ENCODE assay signal across 12 mouse cellular contexts in genomic region chr6:49003381-49003780, GRCm38 (mm10). TPM values are rescaled to one million over a fixed set of nuclear protein-coding genes. Genes with fewer than 3 reads are reported as not detected.
DNase-seq lines count a peak whose midpoint lies in the region; ATAC-seq and TF ChIP-seq lines count a peak whose summit lies in the region.
"Had no signal": no experiment of that assay in that cellular context is flagged by ENCODE, and none has a peak within 500 bp of the region (broad histone marks: within the 10 kb centered on the region; RNA-seq: fewer than 3 reads in every experiment).

No protein-coding gene starts in this region.

- no peak overlapping the region for H3K4me2 ChIP-seq in embryonic facial prominence, embryonic 11.5 days (ENCODE audit: low read depth, low read length)
- no peak overlapping the region for H3K4me2 ChIP-seq in CH12.LX (ENCODE audit: insufficient read depth, low read depth, poor library complexity, severe bottlenecking)
- H3K4me2 ChIP-seq: liver, embryonic 13.5 days had no signal

- TF ChIP-seq RAD21 in CH12.LX (IDR thresholded peaks at IDR 0.05; ENCODE audit: low read depth, low read length) = no peak; the same call in none of the 2 replicates

- H3K9me3 ChIP-seq in embryonic facial prominence, embryonic 11.5 days (replicated peaks; ENCODE audit: control insufficient read depth, low read length) = no peaks in the 10 kb centered on the region
- H3K9me3 ChIP-seq in embryonic facial prominence, embryonic 10.5 days = no peaks in the 10 kb centered on the region
- H3K9me3 ChIP-seq in CH12.LX (replicated peaks; ENCODE audit: low read length) = no peaks in the 10 kb centered on the region
- H3K9me3 ChIP-seq: liver, embryonic 13.5 days had no signal

- in situ Hi-C loops in CH12.LX (cut with MboI; ENCODE audit: low pct_ligation_motif_present, low pct_unique_long_range_greater_than_20kb, low sequenced_read_pairs) = loop anchor here (10.0 kb wide), 1 partner anchor 391 kb away; the partner anchor contains the start of gene Stk31

- H3K36me3 ChIP-seq in embryonic facial prominence, embryonic 11.5 days (replicated peaks; ENCODE audit: control insufficient read depth, insufficient read depth, low read depth, low read length) = no peaks in the 10 kb centered on the region
- H3K36me3 ChIP-seq in embryonic facial prominence, embryonic 10.5 days (replicated peaks) = no peaks in the 10 kb centered on the region
- no peaks in the 10 kb centered on the region for H3K36me3 ChIP-seq in CH12.LX (replicated peaks in 1 of 2; ENCODE audit: control insufficient read depth in 1 of 2, insufficient read depth in 1 of 2, low read length in 1 of 2)
- H3K36me3 ChIP-seq: liver, embryonic 13.5 days had no signal

- intact Hi-C loops in left cerebral cortex, postnatal 10 days (cut with DNase I) = no loop called here

- dilution Hi-C loops in CH12.LX (cut with MboI; ENCODE audit: extremely low pct_ligation_motif_present, extremely low pct_unique_long_range_greater_than_20kb, low sequenced_read_pairs) = no loop called here

- no peaks in the 10 kb centered on the region for H3K79me2 ChIP-seq in CH12.LX (replicated peaks; ENCODE audit: control insufficient read depth, extremely low read depth, insufficient read depth, poor library complexity, severe bottlenecking)

- H3K27me3 ChIP-seq in embryonic facial prominence, embryonic 11.5 days (ENCODE audit: control insufficient read depth, insufficient read depth, low read length) = no peaks in the 10 kb centered on the region
- H3K27me3 ChIP-seq in embryonic facial prominence, embryonic 10.5 days (replicated peaks; ENCODE audit: low read depth, poor library complexity, severe bottlenecking) = no peaks in the 10 kb centered on the region
- H3K27me3 ChIP-seq in CH12.LX (replicated peaks) = no peaks in the 10 kb centered on the region
- H3K27me3 ChIP-seq: liver, embryonic 13.5 days had no signal

- no peak for TF ChIP-seq EP300 in CH12.LX (IDR thresholded peaks at IDR 0.05; ENCODE audit: low read length)

- H3K27ac ChIP-seq in embryonic facial prominence, embryonic 11.5 days (replicated peaks; ENCODE audit: low read depth, low read length) = no peak overlapping the region
- H3K27ac ChIP-seq in embryonic facial prominence, embryonic 10.5 days (replicated peaks) = no peak overlapping the region
- no peak overlapping the region for H3K27ac ChIP-seq in CH12.LX (ENCODE audit: insufficient read depth, low read depth)
- H3K27ac ChIP-seq: liver, embryonic 13.5 days had no signal

- 51% methylated on average over 4 of the region's 4 CpGs for WGBS in embryonic facial prominence, embryonic 11.5 days
- WGBS in embryonic facial prominence, embryonic 10.5 days = 53% methylated on average over 4 of the region's 4 CpGs

- TF ChIP-seq POLR2A in CH12.LX (IDR thresholded peaks at IDR 0.05; ENCODE audit: low read depth, low read length) = no peak

- TF ChIP-seq CTCF in CH12.LX (conservative IDR thresholded peaks at IDR 0.05 in 1 of 2, IDR thresholded peaks at IDR 0.05 in 1 of 2; ENCODE audit: low read depth in 2 of 2, low read length in 2 of 2) = peak in 1 of 2 experiments; percentile 55; a peak in 2 of 4 replicates

- no peak overlapping the region for H3K4me3 ChIP-seq in embryonic facial prominence, embryonic 11.5 days (ENCODE audit: low read depth, low read length)
- H3K4me3 ChIP-seq in embryonic facial prominence, embryonic 10.5 days = no peak overlapping the region
- no peak overlapping the region for H3K4me3 ChIP-seq in CH12.LX (replicated peaks in 1 of 3; ENCODE audit: low read depth in 2 of 3, low read length in 2 of 3, poor library complexity in 1 of 3)
- H3K4me3 ChIP-seq: liver, embryonic 13.5 days had no signal

- no peak for ATAC-seq in embryonic facial prominence, embryonic 11.5 days (replicated peaks; ENCODE audit: insufficient number of reproducible peaks, low FRiP score, low TSS enrichment, low read depth)

- peak; percentile 30 for DNase-seq in embryonic facial prominence, embryonic 11.5 days (ENCODE audit: low spot score)
- no peak for DNase-seq in embryonic facial prominence, embryonic 10.5 days (ENCODE audit: low spot score)
- peak; percentile 14 to 35 for DNase-seq in left cerebral cortex, adult 18-20 months (ENCODE audit: low spot score in 2 of 2)
- no peak for DNase-seq in left cerebral cortex, postnatal 10 days (ENCODE audit: extremely low spot score in 1 of 2, low spot score in 2 of 2)
- no peak for DNase-seq in CH12.LX (ENCODE audit: extremely low read depth)
- peak; percentile 34 for DNase-seq in embryo, embryonic 10.5 days (ENCODE audit: low spot score)
- DNase-seq in thymus, postnatal 14 days = no peak
- DNase-seq in T-cell, adult 2 months (ENCODE audit: low spot score) = no peak
- DNase-seq: cerebellum, adult 11 months; liver, embryonic 13.5 days had no signal

- H3K4me1 ChIP-seq in embryonic facial prominence, embryonic 11.5 days (ENCODE audit: control insufficient read depth, insufficient read depth, low read length) = no peaks in the 10 kb centered on the region
- H3K4me1 ChIP-seq in embryonic facial prominence, embryonic 10.5 days = peaks cover 4% of the 10 kb centered on the region
- H3K4me1 ChIP-seq in CH12.LX (ENCODE audit: control insufficient read depth in 1 of 2, insufficient read depth in 2 of 2) = peaks cover 0 to 4% of the 10 kb centered on the region in 2 experiments; a peak in 1 of 4 replicates

- no peak overlapping the region for H3K9ac ChIP-seq in embryonic facial prominence, embryonic 11.5 days (replicated peaks; ENCODE audit: low read length)
- no peak overlapping the region for H3K9ac ChIP-seq in CH12.LX (ENCODE audit: insufficient read depth, low read depth)
- H3K9ac ChIP-seq: liver, embryonic 13.5 days had no signal

TF ChIP-seq in CH12.LX, 34 proteins besides CTCF, POLR2A, EP300 and RAD21:
- 0 out of 2 replicates have a peak, but pooled peaks have one; percentile 11 for TF ChIP-seq SMC3 (IDR thresholded peaks at IDR 0.05; ENCODE audit: low read depth, low read length)
- TF ChIP-seq MAFK (IDR thresholded peaks at IDR 0.05; ENCODE audit: insufficient replicate concordance, low read length) = no peak

RNA-seq across cellular contexts. Expression of gene Svs1, which starts 16.7 kb away (rescaled TPM):
- not detected in 2 replicates for polyA plus RNA-seq in embryonic facial prominence, embryonic 11.5 days (2014; fragmentation: Nextera tagmentation; extraction: Ambion mirVana)
- not detected in 2 replicates for polyA plus RNA-seq in embryonic facial prominence, embryonic 10.5 days (2016; fragmentation: Nextera tagmentation; extraction: Ambion mirVana)
- not detected for total RNA-seq in left cerebral cortex, adult 18-20 months (2021)
- not detected for total RNA-seq in left cerebral cortex, postnatal 10 days (2021)
- total RNA-seq in CH12.LX (2012; rRNA removed) (not detected in 2 replicates), CH12.LX (2014; rRNA removed) (not detected in 2 replicates)
- not detected in 2 replicates for polyA plus RNA-seq in CH12.LX (2012; ENCODE audit: insufficient read length, low read depth)
- total RNA-seq: layer of hippocampus, postnatal 10 days had no signal
- polyA plus RNA-seq: hindbrain, embryonic 11.5 days; liver, embryonic 13.5 days had no signal

RNA-seq across cellular contexts. Expression of gene Doxl2, which starts 28.6 kb away (rescaled TPM):
- not detected in 2 replicates for polyA plus RNA-seq in embryonic facial prominence, embryonic 11.5 days (2014; fragmentation: Nextera tagmentation; extraction: Ambion mirVana)
- not detected in 2 replicates for polyA plus RNA-seq in embryonic facial prominence, embryonic 10.5 days (2016; fragmentation: Nextera tagmentation; extraction: Ambion mirVana)
- not detected for total RNA-seq in left cerebral cortex, adult 18-20 months (2021)
- not detected for total RNA-seq in left cerebral cortex, postnatal 10 days (2021)
- total RNA-seq in CH12.LX (2012; rRNA removed) (not detected in 2 replicates), CH12.LX (2014; rRNA removed) (not detected in 2 replicates)
- not detected in 2 replicates for polyA plus RNA-seq in CH12.LX (2012; ENCODE audit: insufficient read length, low read depth)
- total RNA-seq: layer of hippocampus, postnatal 10 days had no signal
- polyA plus RNA-seq: hindbrain, embryonic 11.5 days; liver, embryonic 13.5 days had no signal

RNA-seq across cellular contexts. Expression of gene Gpnmb, which starts 33.0 kb away (rescaled TPM):
- 3.3 and 8.8 TPM in 2 replicates for polyA plus RNA-seq in embryonic facial prominence, embryonic 11.5 days (2014; fragmentation: Nextera tagmentation; extraction: Ambion mirVana)
- polyA plus RNA-seq in embryonic facial prominence, embryonic 10.5 days (2016; fragmentation: Nextera tagmentation; extraction: Ambion mirVana) = 1.1 and 2.7 TPM in 2 replicates
- total RNA-seq in left cerebral cortex, adult 18-20 months (2021) = 1 to 10 TPM; 1.9 to 2.8 TPM
- under 1 TPM; 0.39 to 0.43 TPM for total RNA-seq in left cerebral cortex, postnatal 10 days (2021)
- total RNA-seq in CH12.LX (2012; rRNA removed) (0.08 TPM in 1 of 2 replicates, not detected in the other), CH12.LX (2014; rRNA removed) (not detected in 2 replicates)
- 0.24 TPM in 1 of 2 replicates, not detected in the other for polyA plus RNA-seq in CH12.LX (2012; ENCODE audit: insufficient read length, low read depth)

Comparison
In these comparisons a context has a peak if more than half of its experiments do, and no peak if none do; other contexts are left out.
1. DNase-seq: peak in embryonic facial prominence, embryonic 11.5 days (single experiment), left cerebral cortex, adult 18-20 months (2 of 2) and embryo, embryonic 10.5 days (single experiment); none in embryonic facial prominence, embryonic 10.5 days (single experiment), left cerebral cortex, postnatal 10 days (0 of 2), CH12.LX (single experiment), thymus, postnatal 14 days (single experiment) and T-cell, adult 2 months (single experiment).